Mouse (Mus musculus): ENCODE data around the gene Pld4.

Pld4 gene

GRCm38 (mm10) chr12:112738281-112739022, 22.0 kb upstream of the Pld4 start:
- no peak for DNase-seq (ENCODE audit: low read depth)

- DNase-seq (ENCODE audit: low read depth), result no peak
Observed at GRCm38 (mm10) chr12:112739023-112739568, 21.4 kb upstream of the Pld4 start.

GRCm38 (mm10) chr12:112742768-112743167, 17.7 kb upstream of the Pld4 start:
- no peak for DNase-seq (ENCODE audit: low read depth)

GRCm38 (mm10) chr12:112743168-112743975, 17.1 kb upstream of the Pld4 start:
- DNase-seq (ENCODE audit: low read depth), result peak; percentile 89

GRCm38 (mm10) chr12:112744211-112744610, 16.2 kb upstream of the Pld4 start:
- no peak for DNase-seq (ENCODE audit: low read depth)

GRCm38 (mm10) chr12:112744891-112745580, 15.4 kb upstream of the Pld4 start:
- DNase-seq (ENCODE audit: low read depth), result no peak

GRCm38 (mm10) chr12:112745716-112746115, 14.7 kb upstream of the Pld4 start:
- DNase-seq (ENCODE audit: low read depth), result no peak

- DNase-seq (ENCODE audit: low read depth), result no peak
Observed at GRCm38 (mm10) chr12:112746461-112746807, 14.0 kb upstream of the Pld4 start.

GRCm38 (mm10) chr12:112746808-112747605, 13.4 kb upstream of the Pld4 start:
- DNase-seq (ENCODE audit: low read depth), result peak; percentile 91

GRCm38 (mm10) chr12:112747606-112747970, 12.9 kb upstream of the Pld4 start:
- DNase-seq (ENCODE audit: low read depth), result no peak

GRCm38 (mm10) chr12:112750976-112751375, 9.5 kb upstream of the Pld4 start:
- DNase-seq (ENCODE audit: low read depth), result no peak

GRCm38 (mm10) chr12:112752399-112752798, 8.1 kb upstream of the Pld4 start:
- DNase-seq (ENCODE audit: low read depth), result no peak

GRCm38 (mm10) chr12:112755900-112756299, 4.6 kb upstream of the Pld4 start:
- no peak for DNase-seq (ENCODE audit: low read depth)

- no peak for DNase-seq (ENCODE audit: low read depth)
Observed at GRCm38 (mm10) chr12:112757896-112758295, 2.6 kb upstream of the Pld4 start.

- DNase-seq (ENCODE audit: low read depth), result no peak
Observed at GRCm38 (mm10) chr12:112759471-112759870, 984 bp upstream of the Pld4 start.

- DNase-seq (ENCODE audit: low read depth), result no peak
Observed at GRCm38 (mm10) chr12:112761411-112761810, 956 bp downstream of the Pld4 start.

- no peak for DNase-seq (ENCODE audit: low read depth)
Observed at GRCm38 (mm10) chr12:112762018-112762417, 1.6 kb downstream of the Pld4 start.

- DNase-seq (ENCODE audit: low read depth), result no peak
Observed at GRCm38 (mm10) chr12:112763176-112763575, 2.7 kb downstream of the Pld4 start.

GRCm38 (mm10) chr12:112764141-112764540, 3.7 kb downstream of the Pld4 start:
- DNase-seq (ENCODE audit: low read depth), result no peak

GRCm38 (mm10) chr12:112764991-112765390, 4.5 kb downstream of the Pld4 start:
- DNase-seq (ENCODE audit: low read depth), result no peak

GRCm38 (mm10) chr12:112766586-112766985, 6.1 kb downstream of the Pld4 start:
- no peak for DNase-seq (ENCODE audit: low read depth)
